Mouse (Mus musculus): ENCODE results near the gene Iqcd.

Iqcd gene

GRCm38 (mm10) chr5:120602210-120602609, 13.4 kb downstream of the Iqcd start:
- in situ Hi-C loops (cut with MboI, MseI): no loop called here

DNA sequence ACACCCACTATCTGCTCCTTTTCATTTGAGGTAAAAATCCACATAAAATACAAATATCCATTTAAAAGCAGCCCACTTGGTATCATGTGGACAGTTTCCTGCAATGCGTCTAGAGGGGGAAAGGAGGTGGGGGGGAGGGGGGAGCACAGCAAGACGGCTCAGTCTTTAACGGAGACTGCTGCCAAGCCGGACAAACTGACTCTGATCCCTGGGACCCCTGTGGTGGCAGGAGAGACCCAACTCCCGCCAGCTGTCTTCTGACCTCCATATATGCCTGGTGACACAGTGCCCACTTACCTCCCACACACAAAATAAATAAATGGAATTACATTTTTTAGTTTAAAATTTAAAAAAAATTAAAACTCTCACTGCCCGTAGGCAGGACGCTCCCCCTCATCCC, 14.7 kb downstream of the Iqcd start:
- in situ Hi-C loops (cut with MboI, MseI): no loop called here

DNA sequence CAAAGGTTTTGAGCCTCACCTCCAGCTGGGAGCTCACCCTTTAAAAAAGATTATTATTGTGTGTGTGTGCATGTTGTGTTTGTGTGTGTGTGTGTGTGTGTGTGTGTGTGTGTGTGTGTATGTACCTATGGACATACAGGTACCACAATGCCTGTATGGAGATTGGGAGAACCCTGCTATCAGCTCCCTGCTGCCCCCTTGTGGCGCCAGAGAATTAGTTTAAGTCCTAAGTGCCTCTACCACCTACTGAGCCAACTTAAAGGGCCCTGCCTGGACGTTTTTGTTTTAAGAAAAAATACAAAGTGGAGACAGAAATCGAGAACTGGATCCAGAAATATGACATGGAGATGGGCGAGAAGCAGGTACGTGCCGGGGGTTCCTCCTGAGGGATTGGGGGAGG, 16.0 kb downstream of the Iqcd start:
- in situ Hi-C loops (cut with MboI, MseI): loop anchor here (5.0 kb wide), 1 partner anchor 103 kb away; the partner anchor contains the start of gene Plbd2

- in situ Hi-C loops (cut with MboI, MseI): loop anchor here (5.0 kb wide), 1 partner anchor 103 kb away; the partner anchor contains the start of gene Plbd2
Observed at GRCm38 (mm10) chr5:120605241-120605661, 16.4 kb downstream of the Iqcd start.

GRCm38 (mm10) chr5:120605688-120606087, 16.9 kb downstream of the Iqcd start:
- in situ Hi-C loops (cut with MboI, MseI): loop anchor here (5.0 kb wide), 1 partner anchor 103 kb away; the partner anchor contains the start of gene Plbd2

GRCm38 (mm10) chr5:120606590-120607200, 17.9 kb downstream of the Iqcd start:
- in situ Hi-C loops (cut with MboI, MseI): loop anchor here (5.0 kb wide), 1 partner anchor 104 kb away; the partner anchor contains the start of gene Plbd2

DNA sequence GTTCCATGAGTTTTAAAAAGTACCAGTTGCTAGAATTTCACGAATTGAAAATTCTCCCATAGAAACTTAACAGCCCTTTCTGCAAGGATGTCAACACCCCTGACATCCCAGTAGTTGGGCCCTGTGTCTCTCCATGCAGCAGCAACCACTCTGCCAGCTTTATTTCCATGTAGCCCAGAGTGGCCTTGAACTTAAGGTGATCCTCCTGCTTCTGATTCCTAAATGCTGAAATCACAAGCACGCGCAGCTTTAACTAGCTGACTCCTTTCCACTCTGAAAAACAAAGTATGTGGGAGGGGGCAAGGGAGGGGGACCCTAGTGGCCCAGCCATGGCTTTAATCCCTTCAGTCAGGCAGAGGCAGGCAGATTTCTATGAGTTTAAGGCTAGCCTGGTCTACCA, 18.5 kb downstream of the Iqcd start:
- in situ Hi-C loops (cut with MboI, MseI): loop anchor here (5.0 kb wide), 1 partner anchor 105 kb away; the partner anchor contains the start of gene Plbd2

GRCm38 (mm10) chr5:120609246-120609775, 20.5 kb downstream of the Iqcd start:
- in situ Hi-C loops (cut with MboI, MseI): loop anchor here (5.0 kb wide), 1 partner anchor 107 kb away; the partner anchor contains the start of gene Plbd2

DNA sequence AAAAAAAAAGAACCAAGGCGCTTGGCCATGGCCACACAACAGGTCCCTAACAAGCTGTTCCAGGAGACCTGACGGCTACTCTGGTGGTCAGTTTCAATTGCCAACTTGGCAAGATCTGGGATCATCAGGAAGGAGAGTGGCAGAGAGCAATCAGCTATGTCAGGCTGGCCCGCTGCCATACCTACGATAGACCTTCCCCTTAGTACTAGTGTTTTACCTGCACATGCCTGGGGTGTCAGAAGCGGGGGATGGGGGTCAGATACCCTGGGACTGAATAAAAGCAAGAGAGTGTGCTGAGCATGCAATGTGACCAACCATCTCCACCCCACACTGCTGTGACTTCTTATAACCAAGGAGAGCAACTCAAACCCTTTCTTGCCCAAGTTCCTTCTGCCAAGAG, 22.1 kb downstream of the Iqcd start:
- in situ Hi-C loops (cut with MboI, MseI): no loop called here

DNA sequence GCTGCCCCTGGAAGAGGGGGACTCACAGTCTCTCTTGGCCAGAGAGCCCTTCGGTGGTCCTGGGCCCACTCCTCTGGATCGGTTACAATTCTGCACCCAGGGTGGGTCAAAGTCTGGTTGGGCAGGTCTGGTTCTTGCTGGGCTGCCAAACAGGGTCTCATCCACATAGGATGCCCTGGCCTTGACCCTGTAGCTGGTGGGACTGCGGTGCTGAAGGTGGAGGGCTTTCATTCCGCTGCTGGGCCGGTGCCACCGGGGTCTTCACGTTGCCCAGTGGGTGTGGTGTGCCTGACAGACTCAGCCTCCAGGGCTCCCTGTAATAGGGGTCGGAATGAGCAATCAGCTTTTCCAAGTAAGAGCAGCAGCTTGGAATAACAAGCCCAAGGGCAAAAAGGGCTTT, 22.6 kb downstream of the Iqcd start:
- in situ Hi-C loops (cut with MboI, MseI): no loop called here

GRCm38 (mm10) chr5:120612442-120612821, 23.6 kb downstream of the Iqcd start, which contains the start of the genes Rita1 and Ddx54:
Gene Rita1 (minus strand): TSS chr5:120612589.
Gene Ddx54 (plus strand): TSS chr5:120612739.
- in situ Hi-C loops (cut with MboI, MseI): no loop called here

DNA sequence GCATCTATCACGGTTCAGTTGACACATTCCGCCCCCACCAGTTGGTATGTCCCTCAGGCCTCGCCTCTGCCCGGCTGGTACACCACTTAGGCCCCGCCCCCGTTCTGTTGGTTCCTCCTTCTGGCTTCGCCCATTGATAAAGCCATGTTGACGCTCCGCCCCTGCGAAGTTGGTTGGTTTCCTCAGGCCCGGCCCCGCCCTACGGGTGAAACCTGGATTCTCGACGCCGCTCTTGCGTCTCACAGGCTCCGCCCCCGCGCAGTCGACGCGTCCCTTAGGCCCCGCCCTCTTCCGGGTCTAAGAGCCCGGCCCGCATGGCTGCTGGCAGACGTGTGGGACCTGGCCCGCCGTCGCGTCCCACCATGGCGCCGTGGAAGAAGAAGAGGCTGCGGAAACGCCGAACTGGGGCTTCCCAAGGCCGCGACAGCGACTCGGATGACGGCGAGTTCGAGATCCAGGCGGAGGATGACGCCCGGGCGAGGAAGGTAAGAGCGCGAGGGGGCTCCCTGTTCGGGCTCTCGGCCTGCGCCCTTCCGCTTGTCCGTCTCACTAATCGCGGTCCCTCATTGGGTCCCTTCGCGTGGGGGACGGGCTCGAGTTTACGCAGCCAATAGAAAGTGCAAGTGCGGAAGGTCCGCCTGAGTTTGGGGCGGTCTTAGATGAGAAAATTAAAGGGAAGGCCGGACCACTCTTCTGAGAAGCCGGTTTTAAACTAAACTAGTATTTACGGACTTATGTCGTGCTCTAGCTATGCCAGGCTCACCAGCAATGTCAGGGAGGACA, 24.2 kb downstream of the Iqcd start:
- in situ Hi-C loops (cut with MboI, MseI): no loop called here

GRCm38 (mm10) chr5:120615903-120616302, 27.1 kb downstream of the Iqcd start:
- in situ Hi-C loops (cut with MboI, MseI): no loop called here

DNA sequence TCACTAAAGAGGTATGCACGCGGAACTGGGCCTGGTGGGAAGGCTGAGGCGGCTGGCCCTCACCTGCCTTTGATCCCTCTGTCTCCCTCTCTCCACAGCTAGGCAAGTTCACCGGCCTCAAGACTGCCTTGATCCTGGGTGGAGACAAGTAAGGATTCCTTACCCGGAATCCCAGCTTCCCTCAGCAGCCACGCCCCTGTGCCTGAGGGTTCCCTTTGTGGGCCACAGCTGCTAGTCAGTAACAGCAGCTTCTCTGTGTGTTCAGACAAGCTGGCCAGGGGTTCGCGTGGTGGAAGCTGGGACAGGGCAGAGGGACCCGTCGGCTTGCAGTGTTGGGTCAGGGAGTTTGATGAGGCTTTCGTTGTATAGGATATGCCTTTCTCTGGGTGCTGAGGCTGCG, 30.0 kb downstream of the Iqcd start:
- in situ Hi-C loops (cut with MboI, MseI): no loop called here

DNA sequence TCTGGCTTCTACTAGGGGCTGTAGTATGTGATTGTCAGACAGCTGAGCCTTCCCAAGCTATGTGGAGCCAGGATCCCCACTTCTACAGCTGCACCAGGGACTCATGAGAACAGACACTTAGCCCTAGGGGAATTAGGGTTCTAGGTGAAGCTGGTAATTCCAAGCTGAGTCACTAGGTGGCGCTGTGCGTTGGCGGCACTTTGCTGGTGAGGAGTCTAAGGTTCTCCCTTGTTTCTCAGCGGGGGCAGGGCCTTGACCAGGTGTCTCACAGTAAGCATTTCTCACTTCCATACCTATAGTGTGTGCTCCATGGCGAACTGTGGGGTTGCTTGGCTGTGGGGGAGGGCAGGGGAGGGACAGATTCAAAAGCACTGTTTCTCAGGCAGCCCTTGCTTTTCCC, 30.4 kb downstream of the Iqcd start:
- in situ Hi-C loops (cut with MboI, MseI): no loop called here

DNA sequence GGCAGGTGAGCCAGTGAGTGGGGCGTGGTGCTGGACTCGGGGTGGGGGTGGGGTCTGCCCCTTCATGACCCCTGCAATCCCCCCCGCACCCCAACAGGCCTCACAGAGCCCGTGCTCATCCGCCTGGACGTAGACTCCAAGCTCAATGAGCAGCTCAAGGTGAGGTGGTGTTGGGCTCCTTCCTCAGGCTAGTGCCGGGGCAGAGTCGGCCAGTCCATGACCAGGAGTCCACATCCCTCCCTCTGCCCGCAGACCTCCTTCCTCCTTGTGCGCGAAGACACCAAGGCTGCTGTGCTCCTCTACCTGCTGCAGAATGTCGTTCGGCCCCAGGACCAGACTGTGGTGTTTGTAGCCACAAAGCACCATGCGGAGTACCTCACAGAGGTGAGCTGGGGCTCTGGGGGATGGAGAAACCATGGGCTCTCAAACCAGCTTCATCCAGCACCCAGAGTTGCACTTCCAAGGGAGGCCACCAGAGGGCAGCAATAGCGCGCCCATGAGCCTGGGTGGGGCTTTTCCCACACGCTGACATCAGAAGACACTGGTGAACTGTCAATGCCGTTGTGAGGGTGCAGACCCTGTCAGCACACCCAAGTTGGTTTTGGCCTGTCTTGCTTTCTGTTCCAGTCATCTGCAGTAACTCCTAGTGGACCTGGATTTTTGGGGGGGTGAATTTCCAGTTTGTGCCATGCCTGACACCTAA, 31.7 kb downstream of the Iqcd start:
- in situ Hi-C loops (cut with MboI, MseI): loop anchor here (5.0 kb wide), 2 partner anchors 42 to 92 kb away; partner anchors contain the start of gene Dtx1

GRCm38 (mm10) chr5:120621078-120621765, 32.4 kb downstream of the Iqcd start:
- in situ Hi-C loops (cut with MboI, MseI): loop anchor here (5.0 kb wide), 2 partner anchors 41 to 91 kb away; partner anchors contain the start of gene Dtx1

DNA sequence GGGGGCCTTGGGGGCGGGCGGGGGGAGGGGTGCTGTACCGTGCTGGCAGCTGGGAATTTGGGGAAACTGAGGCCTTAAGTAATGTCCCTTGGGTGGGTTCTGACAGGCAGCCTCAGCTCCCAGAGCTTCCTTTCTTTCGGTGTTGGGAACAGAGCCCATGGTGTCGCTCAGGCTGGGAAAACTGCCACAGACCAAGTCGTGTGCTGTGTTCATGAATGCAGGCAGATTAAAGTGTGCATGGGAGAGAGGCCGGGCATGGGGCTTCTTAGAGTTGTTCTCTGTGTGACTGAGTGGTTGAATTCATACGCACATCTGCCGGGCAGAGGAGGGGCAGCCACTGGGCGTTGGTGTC, 33.0 kb downstream of the Iqcd start:
- in situ Hi-C loops (cut with MboI, MseI): loop anchor here (5.0 kb wide), 2 partner anchors 40 to 90 kb away; partner anchors contain the start of gene Dtx1

DNA sequence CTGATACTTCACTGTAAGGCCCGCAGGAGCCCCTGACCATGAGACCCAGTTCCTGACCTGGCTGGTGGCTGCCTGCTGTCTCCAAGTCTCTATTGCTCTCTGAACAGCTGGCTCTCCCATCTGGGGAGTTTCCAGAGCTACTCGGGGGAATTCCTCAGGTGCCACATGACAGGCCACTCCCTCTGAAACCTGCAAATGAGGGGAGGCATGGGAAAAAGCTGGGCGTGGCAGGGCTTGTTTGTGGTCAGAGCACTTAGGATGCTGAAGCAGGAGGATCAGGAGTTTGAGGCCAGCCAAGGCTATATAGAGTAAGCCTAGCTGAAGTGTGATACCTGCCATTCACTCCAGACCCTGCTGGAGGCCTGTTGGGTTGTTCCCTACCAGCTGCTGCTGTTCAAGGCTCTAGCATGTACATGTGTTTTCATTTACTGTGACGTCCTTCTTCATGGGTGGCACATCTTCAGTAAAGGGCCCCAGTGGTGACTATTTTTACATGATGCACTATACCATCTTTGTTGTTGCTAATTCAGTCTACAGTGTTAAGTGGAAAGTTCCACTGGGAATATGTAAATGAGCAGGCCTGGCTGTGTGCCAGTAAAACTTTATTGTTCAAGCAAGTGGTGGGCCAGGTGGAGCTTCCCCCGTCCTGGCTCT, 33.5 kb downstream of the Iqcd start:
- in situ Hi-C loops (cut with MboI, MseI): loop anchor here (5.0 kb wide), 2 partner anchors 40 to 90 kb away; partner anchors contain the start of gene Dtx1

DNA sequence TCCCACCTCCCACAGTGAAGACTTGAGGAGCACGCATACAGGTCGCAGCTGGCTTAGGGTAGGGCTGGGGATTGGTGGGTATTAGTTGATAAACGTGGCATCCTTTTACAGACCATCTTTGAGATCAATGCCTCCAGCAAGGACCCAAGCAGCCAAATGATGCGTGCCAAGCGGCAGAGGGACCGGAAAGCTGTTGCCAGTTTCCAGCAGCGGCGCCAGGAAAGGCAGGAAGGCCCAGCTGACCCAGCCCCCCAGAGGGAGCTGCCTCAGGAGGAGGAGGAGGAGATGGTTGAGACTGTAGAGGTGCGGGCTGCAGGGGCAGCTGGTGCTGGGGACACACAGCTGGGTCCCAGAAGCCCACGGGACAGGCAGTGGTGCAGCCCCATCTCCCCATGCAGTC, 35.6 kb downstream of the Iqcd start:
- in situ Hi-C loops (cut with MboI, MseI): loop anchor here (5.0 kb wide), 2 partner anchors 38 to 88 kb away; partner anchors contain the start of gene Dtx1
